Mouse (Mus musculus) retina, postnatal 7 days (tissue): ENCODE measurements around the gene Mrps27.

Experiments used
- DNase-seq: peaks from one replicate; pipeline ENCODE4 v3.0.0-alpha.2; 2012; ENCODE audit warnings: low read depth, low spot score

The Mrps27 gene

DNA sequence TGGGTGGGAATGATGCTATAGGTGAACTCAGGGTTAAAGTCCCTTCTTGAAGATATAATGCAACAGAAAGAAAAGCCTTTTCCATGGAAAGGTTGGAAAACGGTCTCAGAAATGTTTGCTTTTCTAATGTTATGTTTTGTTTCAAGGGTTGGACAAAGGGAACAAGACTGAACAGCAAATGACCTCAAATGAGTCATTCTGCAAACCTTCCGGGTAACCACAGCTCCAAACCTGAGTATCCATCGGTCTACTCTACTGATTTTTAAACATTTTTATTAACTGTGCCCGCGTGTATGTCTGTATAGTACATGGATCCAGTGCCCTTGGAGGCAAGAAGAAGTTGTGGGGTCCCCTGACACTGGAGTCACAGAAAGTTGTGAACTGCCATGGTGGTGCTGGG, 94.8 kb downstream of the Mrps27 start:
- DNase-seq, result no peak

DNA sequence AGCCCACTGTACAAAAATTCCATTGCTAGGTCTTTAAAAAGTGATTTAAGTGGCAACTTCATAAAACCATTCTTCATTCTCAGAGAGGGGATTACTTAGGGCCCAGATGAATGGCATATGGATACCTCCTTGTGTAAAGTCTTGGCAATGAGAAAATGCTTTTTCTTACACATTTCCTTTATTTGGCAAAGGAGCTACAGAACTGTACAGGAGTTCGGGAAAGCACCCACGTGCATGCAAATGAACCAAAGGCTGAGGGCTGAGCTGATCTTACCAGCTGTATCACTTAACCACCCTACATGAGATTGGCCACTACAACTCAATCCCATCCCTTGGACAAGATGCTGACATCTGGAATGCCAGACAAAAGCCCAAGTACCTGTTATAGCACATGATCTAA, 95.6 kb downstream of the Mrps27 start:
- no peak for DNase-seq

DNA sequence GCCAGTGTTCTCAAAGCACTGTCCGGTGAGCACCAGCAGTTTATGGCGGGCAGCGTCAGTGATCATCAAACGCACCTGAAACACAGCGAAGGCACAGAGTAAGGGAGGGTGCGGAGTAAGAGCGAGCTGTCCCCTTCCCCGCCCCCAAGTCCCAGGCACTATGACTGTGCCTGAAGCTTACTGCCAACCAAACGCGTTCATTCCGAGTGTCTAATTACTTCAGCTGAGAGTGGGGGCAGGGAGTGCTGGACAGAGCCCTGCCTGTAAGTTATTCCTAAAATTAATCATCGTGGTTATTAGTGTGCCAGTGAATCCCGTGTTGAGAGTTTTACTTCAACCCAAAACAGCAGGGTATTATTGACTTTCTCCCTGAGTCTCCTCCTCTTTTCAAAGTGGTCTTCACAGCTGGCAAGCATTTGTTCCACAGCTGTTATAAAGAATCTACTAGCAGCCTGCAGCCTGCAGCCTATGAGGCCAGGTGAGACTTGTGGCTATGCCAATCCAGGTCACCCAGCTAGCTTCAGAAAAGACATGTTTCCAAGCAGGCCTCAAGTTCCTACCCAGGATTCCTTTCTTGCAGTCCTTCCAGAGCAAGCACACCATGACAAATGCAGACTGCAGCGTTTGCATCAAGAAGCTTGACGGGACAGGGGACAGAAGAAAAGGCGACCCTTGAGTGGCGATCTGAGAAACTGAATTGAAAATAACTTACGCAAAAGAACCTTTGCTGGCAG, 97.3 kb downstream of the Mrps27 start:
- no peak for DNase-seq

- no peak for DNase-seq
These were observed 98.1 kb downstream of the Mrps27 start for GRCm38 (mm10) chr13:99442434-99443249.

DNA sequence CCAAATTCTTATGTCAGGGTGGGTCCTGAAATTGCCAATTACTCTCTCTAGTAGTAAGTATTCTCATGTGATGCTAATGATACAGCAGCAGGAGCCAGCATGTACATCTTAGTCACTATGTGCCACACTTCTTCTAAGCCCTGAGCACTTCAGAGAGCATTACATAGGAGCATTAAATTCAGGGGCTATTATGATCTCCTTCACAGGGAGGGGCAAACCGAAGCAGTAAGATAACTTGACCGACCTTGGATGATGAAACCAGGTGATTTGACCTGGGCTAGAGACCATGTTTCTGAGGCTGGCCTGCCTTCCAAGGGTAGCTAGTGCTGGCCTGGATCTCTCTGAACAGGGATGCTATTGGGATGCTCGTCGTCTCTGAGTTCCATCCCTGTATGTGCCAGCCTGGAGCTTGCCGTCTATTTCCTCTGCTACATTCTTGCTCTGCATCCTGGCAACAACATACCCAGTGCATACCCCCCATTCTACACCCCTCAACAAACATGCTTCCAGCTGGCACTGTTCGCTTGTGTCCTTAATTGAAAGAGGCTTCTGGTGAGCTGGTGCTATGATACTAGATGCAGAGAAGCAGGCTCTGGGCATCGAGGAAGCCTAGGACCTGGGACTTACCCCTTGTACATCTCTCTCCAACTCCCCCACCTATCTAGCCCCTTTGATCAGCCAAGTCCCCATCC, 99.0 kb downstream of the Mrps27 start:
- DNase-seq, result no peak

GRCm38 (mm10) chr13:99444431-99444871, 99.9 kb downstream of the Mrps27 start:
- DNase-seq, result peak; percentile 46

DNA sequence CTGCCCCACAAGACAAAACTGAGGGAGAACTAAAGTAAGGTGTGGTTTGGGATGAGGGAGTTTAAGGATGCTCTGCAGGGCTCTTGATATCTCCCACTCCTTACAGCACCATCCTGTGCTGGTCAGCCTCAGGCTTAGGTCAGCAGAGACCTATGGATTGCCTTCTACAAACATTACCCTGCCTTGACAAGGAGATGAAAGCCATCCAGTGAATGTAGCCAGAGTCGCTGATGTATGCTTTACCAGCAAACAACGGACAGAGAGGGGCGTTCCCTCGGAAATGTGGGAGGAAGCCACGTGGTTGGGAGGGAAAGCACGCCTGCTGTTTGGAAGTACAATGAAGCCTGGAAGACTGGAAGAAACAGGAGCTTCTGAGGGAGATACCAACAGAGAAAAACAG, 100.3 kb downstream of the Mrps27 start:
- DNase-seq, result no peak

- DNase-seq, result no peak
These were observed 102.4 kb downstream of the Mrps27 start for GRCm38 (mm10) chr13:99447002-99447401.

DNA sequence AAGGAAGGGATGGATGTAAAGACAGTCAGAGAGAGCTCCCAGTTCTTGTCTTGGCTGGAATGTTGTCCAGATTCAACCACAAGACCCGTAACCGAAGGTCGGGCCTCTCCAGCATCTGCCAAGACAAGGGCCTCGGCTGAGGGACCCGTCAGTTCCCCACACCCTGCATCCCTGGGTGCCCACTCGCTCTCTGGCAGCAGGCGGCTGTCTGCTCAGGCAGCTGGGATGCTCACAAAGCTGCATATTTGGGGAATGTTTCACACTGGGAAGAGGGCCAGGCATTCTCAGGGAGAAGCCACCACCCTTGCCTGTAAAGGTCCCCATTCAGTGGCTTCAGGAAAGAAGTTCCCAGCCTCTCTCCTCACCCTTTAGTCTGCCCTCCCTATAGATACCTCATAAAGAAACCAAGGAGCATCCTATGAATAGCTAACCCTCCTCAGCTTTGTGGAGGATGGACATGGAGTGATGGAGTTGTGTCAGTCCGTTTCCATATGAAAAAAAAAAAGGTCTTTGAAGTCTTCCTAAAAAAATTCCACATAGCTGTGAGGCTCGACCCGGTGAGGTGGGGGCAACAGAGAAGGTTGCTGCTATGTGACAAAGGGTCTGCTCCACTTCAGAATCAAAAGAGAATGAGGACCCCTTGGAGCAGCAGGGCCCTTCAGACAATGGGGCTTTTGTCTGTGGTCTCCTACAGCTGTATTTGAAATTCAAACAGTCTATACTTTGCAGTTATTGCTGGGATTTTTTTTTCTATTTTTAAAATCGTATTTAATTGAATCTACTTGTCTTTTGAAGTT, 103.0 kb downstream of the Mrps27 start:
- DNase-seq, result no peak

DNA sequence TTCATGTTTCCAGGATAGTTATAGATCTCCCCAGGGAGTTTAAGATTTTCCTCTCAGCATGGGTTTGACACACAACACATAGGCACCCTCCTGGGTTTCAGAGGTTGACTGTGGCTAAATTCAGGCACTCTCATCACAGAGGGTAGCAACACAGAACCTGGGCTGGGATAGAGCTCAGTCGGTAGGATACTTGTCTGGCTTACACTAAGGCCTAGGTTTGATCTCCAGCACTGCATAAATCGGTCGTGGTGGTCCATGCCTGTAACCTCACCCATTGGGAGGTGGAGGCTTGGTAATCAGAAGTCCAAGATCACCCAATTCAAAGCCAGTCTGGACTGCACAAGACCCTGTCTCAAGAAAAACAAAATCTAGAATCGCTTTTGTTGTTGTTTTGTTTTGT, 103.7 kb downstream of the Mrps27 start:
- DNase-seq, result no peak

- no peak for DNase-seq
These were observed 105.0 kb downstream of the Mrps27 start for GRCm38 (mm10) chr13:99449547-99449946.

- no peak for DNase-seq
These were observed 106.2 kb downstream of the Mrps27 start for GRCm38 (mm10) chr13:99450766-99451165.

DNA sequence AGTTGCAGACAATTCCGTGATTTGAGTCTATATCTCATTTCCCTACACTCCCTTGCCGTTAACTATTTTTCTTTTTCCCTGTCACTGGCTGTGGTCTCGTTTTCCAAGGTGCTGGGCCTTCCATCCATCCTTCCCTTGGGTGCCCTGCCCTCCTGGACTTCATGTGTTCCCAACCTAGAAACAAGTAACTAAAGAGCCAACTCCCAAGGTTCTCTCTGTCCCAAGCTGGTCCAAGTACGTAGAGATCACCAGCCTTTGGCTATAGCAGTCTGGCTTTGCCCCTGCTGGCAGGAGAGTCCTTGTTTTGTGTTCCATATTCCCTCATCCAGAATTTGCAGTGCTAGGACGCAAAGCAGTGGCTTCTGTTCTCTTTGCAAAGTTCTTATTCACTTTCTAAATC, 106.7 kb downstream of the Mrps27 start:
- DNase-seq, result no peak

- no peak for DNase-seq
These were observed 107.9 kb downstream of the Mrps27 start for GRCm38 (mm10) chr13:99452444-99452843.

DNA sequence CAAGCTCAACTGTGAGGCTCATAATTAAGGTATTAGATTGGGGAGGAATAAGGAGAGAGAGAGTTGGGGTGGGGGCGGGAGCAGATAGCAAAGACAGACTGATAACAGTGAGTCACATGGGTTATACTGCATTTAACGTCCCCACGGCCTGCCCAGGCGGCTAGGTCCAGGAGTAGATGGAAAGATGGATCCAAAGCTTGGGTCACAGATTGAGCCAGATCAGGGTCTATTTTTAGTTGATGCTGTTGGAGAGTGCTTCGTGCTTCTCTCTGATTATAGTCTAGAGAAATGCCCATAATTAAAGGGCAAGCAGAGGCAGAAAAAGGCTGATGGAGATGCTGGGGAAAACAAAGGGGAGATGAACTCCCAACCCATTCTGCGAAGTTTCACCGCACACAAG, 110.4 kb downstream of the Mrps27 start:
- no peak for DNase-seq

- DNase-seq, result peak; percentile 56
These were observed 114.2 kb downstream of the Mrps27 start for GRCm38 (mm10) chr13:99458658-99459386.

DNA sequence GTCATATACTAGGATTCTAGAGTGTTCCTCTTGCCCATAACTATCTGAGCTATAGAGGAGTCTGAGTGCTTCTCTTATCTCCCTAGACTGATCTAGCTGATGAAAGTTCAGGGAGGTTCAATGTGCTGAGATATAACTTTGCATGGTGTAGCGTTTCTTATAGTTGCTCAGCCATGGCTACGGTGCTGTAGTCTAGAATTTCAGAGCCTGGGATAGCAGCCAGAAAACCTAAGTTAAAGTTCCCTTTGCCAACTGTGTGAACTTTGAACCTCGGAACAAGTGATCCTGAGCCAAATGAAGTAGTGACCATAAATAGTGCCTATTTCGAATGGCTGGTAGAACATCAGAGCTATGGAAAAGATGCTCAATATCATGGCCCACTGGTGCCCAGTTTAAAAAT, 115.0 kb downstream of the Mrps27 start:
- no peak for DNase-seq

- DNase-seq, result no peak
These were observed 117.3 kb downstream of the Mrps27 start for GRCm38 (mm10) chr13:99461886-99462285.

DNA sequence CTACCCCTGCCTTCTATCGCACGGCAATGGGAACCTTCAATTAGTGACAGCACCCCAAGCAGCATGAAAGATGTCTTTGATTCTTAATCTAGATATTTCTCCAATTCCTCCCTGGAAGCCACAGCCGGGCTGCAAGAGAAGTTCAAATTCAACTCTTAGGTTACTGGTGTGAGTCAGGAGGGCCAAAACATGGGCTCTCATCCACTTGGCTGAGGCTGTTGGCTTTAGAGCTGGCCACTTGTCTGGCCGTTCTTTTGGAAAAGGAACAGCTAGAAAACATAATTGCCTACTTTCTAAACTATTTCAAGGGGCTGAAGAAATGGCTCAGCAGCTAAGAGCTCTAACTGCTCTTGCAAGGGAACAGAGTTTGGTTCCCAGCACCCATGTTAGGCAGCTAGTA, 120.0 kb downstream of the Mrps27 start:
- DNase-seq, result no peak
